Mouse (Mus musculus) midbrain, embryonic 16.5 days (tissue): ENCODE measurements at regions not wholly inside any gene's neighbourhood (a gene's known extent, or its start where the extent isn't known, plus 50 kb on each side); places are given as distances from the start of the nearest gene placed in this dataset.

Experiments
- ATAC-seq: fragments of 200-750 bp; cut with Nextera tagmentation; 2 replicates; pipeline ENCODE4 v1.8.0; 2017; ENCODE audit warnings: moderate TSS enrichment
- H3K27ac ChIP-seq: fragments of 300-500 bp; sonication (generic); 2 replicates; pipeline ENCODE4 v1.5.1; 2014; ENCODE audit warnings: mild to moderate bottlenecking, low read length, mixed read lengths
- H3K27me3 ChIP-seq: fragments of 300-500 bp; sonication (generic); 2 replicates; pipeline ENCODE4 v1.6.1; 2014; ENCODE audit warnings: low read depth, low read length, mixed read lengths; ENCODE audit not compliant: control insufficient read depth, insufficient read depth
- H3K36me3 ChIP-seq: fragments of 300-500 bp; sonication (generic); 2 replicates; pipeline ENCODE4 v1.6.1; 2014; ENCODE audit warnings: mild to moderate bottlenecking, low read length, moderate library complexity, mixed read lengths; ENCODE audit not compliant: control insufficient read depth, insufficient read depth
- H3K4me1 ChIP-seq: fragments of 300-500 bp; sonication (generic); 2 replicates; pipeline ENCODE4 v1.6.1; 2014; ENCODE audit warnings: mild to moderate bottlenecking, low read length, mixed read lengths; ENCODE audit not compliant: control insufficient read depth, insufficient read depth
- H3K4me2 ChIP-seq: fragments of 300-500 bp; sonication (generic); 2 replicates; pipeline ENCODE4 v1.6.1; 2014; ENCODE audit warnings: mild to moderate bottlenecking, low read length, mixed read lengths
- H3K4me3 ChIP-seq: fragments of 300-500 bp; sonication (generic); 2 replicates; pipeline ENCODE4 v1.5.1; 2014; ENCODE audit warnings: low read depth, mild to moderate bottlenecking, low read length, moderate library complexity, mixed read lengths
- H3K9ac ChIP-seq: fragments of 300-500 bp; sonication (generic); 2 replicates; pipeline ENCODE4 v1.6.1; 2014; ENCODE audit warnings: low read depth, low read length, mixed read lengths
- H3K9me3 ChIP-seq: fragments of 300-500 bp; sonication (generic); replicated peaks from 2 replicates; pipeline ENCODE4 v1.6.1; 2014; ENCODE audit warnings: mild to moderate bottlenecking, low read length, mixed read lengths; ENCODE audit not compliant: control insufficient read depth, poor library complexity, severe bottlenecking
- WGBS: fragments of 180-500 bp; shearing (Covaris S2); extraction: QIAGEN DNeasy Blood & Tissue Kit; methylation state at CpG from one replicate; pipeline ENCODE4 v1.1.7; 2014; 5-methylcytosine and 5-hydroxymethylcytosine counted together

GRCm38 (mm10) chr15:68656722-68657121 lies 2156.0 kb upstream of the Lrrc6 start:
- no peaks in the 10 kb centered on the region for H3K36me3 ChIP-seq
- H3K27ac ChIP-seq = no peak overlapping the region
- H3K9me3 ChIP-seq = no peaks in the 10 kb centered on the region
- no peaks in the 10 kb centered on the region for H3K27me3 ChIP-seq
- WGBS = 40% methylated on average over 6 of the region's 6 CpGs
- no peak overlapping the region for H3K9ac ChIP-seq
- no peak for ATAC-seq
- H3K4me1 ChIP-seq = no peaks in the 10 kb centered on the region
- no peak overlapping the region for H3K4me2 ChIP-seq
- H3K4me3 ChIP-seq = no peak overlapping the region

- no peak overlapping the region for H3K4me3 ChIP-seq
- 95% methylated on average over 3 of the region's 3 CpGs for WGBS
- no peaks in the 10 kb centered on the region for H3K9me3 ChIP-seq
- H3K27ac ChIP-seq = no peak overlapping the region
- H3K4me2 ChIP-seq = no peak overlapping the region
- no peak overlapping the region for H3K9ac ChIP-seq
- ATAC-seq = no peak
- no peaks in the 10 kb centered on the region; the same call in 1 of the 2 replicates for H3K4me1 ChIP-seq
- no peaks in the 10 kb centered on the region for H3K27me3 ChIP-seq
- no peaks in the 10 kb centered on the region for H3K36me3 ChIP-seq
Measured at GRCm38 (mm10) chr15:68655046-68655445, 2154.3 kb upstream of the Lrrc6 start.

GRCm38 (mm10) chr15:68650609-68651008 lies 2149.9 kb upstream of the Lrrc6 start:
- WGBS = 65% methylated on average over 2 of the region's 2 CpGs

GRCm38 (mm10) chr15:68650033-68650432 lies 2149.3 kb upstream of the Lrrc6 start:
- ATAC-seq = no peak
- H3K4me3 ChIP-seq = no peak overlapping the region
- no peak overlapping the region for H3K27ac ChIP-seq
- 26% methylated on average over 3 of the region's 3 CpGs for WGBS
- peaks cover 2% of the 10 kb centered on the region; the same call in 1 of the 2 replicates for H3K4me1 ChIP-seq
- no peaks in the 10 kb centered on the region for H3K36me3 ChIP-seq
- H3K27me3 ChIP-seq = no peaks in the 10 kb centered on the region
- H3K9me3 ChIP-seq = no peaks in the 10 kb centered on the region
- H3K4me2 ChIP-seq = no peak overlapping the region
- no peak overlapping the region for H3K9ac ChIP-seq

More at GRCm38 (mm10) chr15:68650609-68651008, 2149.9 kb upstream of the Lrrc6 start:
- Histone ChIP-seq H3K4me2 (no peak overlapping the region), H3K27me3 (no peaks in the 10 kb centered on the region), H3K4me1 (peaks cover 2% of the 10 kb centered on the region; the same call in 1 of the 2 replicates), H3K4me3 (no peak overlapping the region), H3K9ac (no peak overlapping the region), H3K36me3 (no peaks in the 10 kb centered on the region), H3K27ac (no peak overlapping the region), H3K9me3 (no peaks in the 10 kb centered on the region)
- no peak for ATAC-seq

- WGBS = 69% methylated on average over 3 of the region's 3 CpGs
Measured at GRCm38 (mm10) chr15:68646865-68647264, 2146.2 kb upstream of the Lrrc6 start.

GRCm38 (mm10) chr15:68644862-68645261 lies 2144.2 kb upstream of the Lrrc6 start:
- H3K4me2 ChIP-seq = no peak overlapping the region
- H3K4me1 ChIP-seq = peaks cover 2% of the 10 kb centered on the region; the same call in 1 of the 2 replicates
- no peak overlapping the region for H3K4me3 ChIP-seq
- no peak overlapping the region for H3K9ac ChIP-seq
- no peaks in the 10 kb centered on the region for H3K27me3 ChIP-seq
- no peaks in the 10 kb centered on the region for H3K36me3 ChIP-seq
- H3K27ac ChIP-seq = no peak overlapping the region
- ATAC-seq = no peak
- WGBS = 100% methylated on average over 1 of the region's 1 CpGs
- no peaks in the 10 kb centered on the region for H3K9me3 ChIP-seq

More at GRCm38 (mm10) chr15:68646865-68647264, 2146.2 kb upstream of the Lrrc6 start:
- peak; percentile 48 for ATAC-seq
- H3K9ac ChIP-seq = no peak overlapping the region
- H3K4me1 ChIP-seq = peaks cover 2% of the 10 kb centered on the region; the same call in 1 of the 2 replicates
- H3K27me3 ChIP-seq = no peaks in the 10 kb centered on the region
- no peaks in the 10 kb centered on the region for H3K36me3 ChIP-seq
- H3K27ac ChIP-seq = no peak overlapping the region
- no peak overlapping the region for H3K4me2 ChIP-seq
- H3K9me3 ChIP-seq = no peaks in the 10 kb centered on the region
- no peak overlapping the region for H3K4me3 ChIP-seq

- H3K9me3 ChIP-seq = no peaks in the 10 kb centered on the region
- H3K9ac ChIP-seq = no peak overlapping the region
- H3K4me3 ChIP-seq = no peak overlapping the region
- H3K4me2 ChIP-seq = no peak overlapping the region
- ATAC-seq = no peak
- no peaks in the 10 kb centered on the region for H3K36me3 ChIP-seq
- H3K27me3 ChIP-seq = no peaks in the 10 kb centered on the region
- H3K4me1 ChIP-seq = no peaks in the 10 kb centered on the region
- no peak overlapping the region for H3K27ac ChIP-seq
Measured at GRCm38 (mm10) chr15:68635633-68636032, 2134.9 kb upstream of the Lrrc6 start.

GRCm38 (mm10) chr15:68626976-68627375 lies 2126.3 kb upstream of the Lrrc6 start:
- Histone ChIP-seq H3K36me3 (no peaks in the 10 kb centered on the region), H3K4me3 (no peak overlapping the region), H3K4me1 (no peaks in the 10 kb centered on the region), H3K27ac (no peak overlapping the region), H3K27me3 (no peaks in the 10 kb centered on the region), H3K9me3 (no peaks in the 10 kb centered on the region), H3K9ac (no peak overlapping the region), H3K4me2 (no peak overlapping the region)
- WGBS = 71% methylated on average over 4 of the region's 4 CpGs
- no peak for ATAC-seq

- Histone ChIP-seq H3K4me3 (no peak overlapping the region), H3K36me3 (no peaks in the 10 kb centered on the region), H3K9ac (no peak overlapping the region), H3K9me3 (no peaks in the 10 kb centered on the region), H3K4me2 (no peak overlapping the region), H3K27me3 (no peaks in the 10 kb centered on the region), H3K27ac (no peak overlapping the region), H3K4me1 (no peaks in the 10 kb centered on the region)
- 72% methylated on average over 3 of the region's 3 CpGs for WGBS
- ATAC-seq = no peak
Measured at GRCm38 (mm10) chr15:68624831-68625230, 2124.1 kb upstream of the Lrrc6 start.
